Mouse (Mus musculus): ENCODE results near the gene Samd14.

Samd14 gene

GRCm38 (mm10) chr11:94990102-94990748 is 19.5 kb upstream of the Samd14 start:
- DNase-seq = no peak

GRCm38 (mm10) chr11:94990749-94991577 is 18.7 kb upstream of the Samd14 start, which contains the start of gene Ppp1r9b:
Gene Ppp1r9b (plus strand): TSS chr11:94991035.
- DNase-seq = peak; percentile 96 to 97

GRCm38 (mm10) chr11:94991641-94992479 is 17.8 kb upstream of the Samd14 start:
- peak; percentile 73 to 77 for DNase-seq

- peak in 1 of 2 experiments; percentile 55 for DNase-seq
Measured at GRCm38 (mm10) chr11:94992480-94992753, 17.3 kb upstream of the Samd14 start.

- peak in 1 of 2 experiments; percentile 40 for DNase-seq
Measured at GRCm38 (mm10) chr11:94992754-94993606, 16.7 kb upstream of the Samd14 start.

- DNase-seq = peak in 1 of 2 experiments; percentile 53
Measured at GRCm38 (mm10) chr11:94994208-94994814, 15.4 kb upstream of the Samd14 start.

- peak in 1 of 2 experiments; percentile 15 for DNase-seq
Measured at GRCm38 (mm10) chr11:94994947-94995772, 14.5 kb upstream of the Samd14 start.

- peak in 1 of 2 experiments; percentile 65 for DNase-seq
Measured at GRCm38 (mm10) chr11:94996101-94996500, 13.6 kb upstream of the Samd14 start.

- no peak for DNase-seq
Measured at GRCm38 (mm10) chr11:94996984-94997383, 12.7 kb upstream of the Samd14 start.

- DNase-seq = no peak
Measured at GRCm38 (mm10) chr11:94997596-94997995, 12.1 kb upstream of the Samd14 start.

GRCm38 (mm10) chr11:94998041-94998531 is 11.6 kb upstream of the Samd14 start:
- peak in 1 of 2 experiments; percentile 66 for DNase-seq

GRCm38 (mm10) chr11:95000128-95000527 is 9.6 kb upstream of the Samd14 start:
- no peak for DNase-seq

- peak in 1 of 2 experiments; percentile 66 for DNase-seq
Measured at GRCm38 (mm10) chr11:95000548-95000947, 9.1 kb upstream of the Samd14 start.

- DNase-seq = peak; percentile 88 to 89
Measured at GRCm38 (mm10) chr11:95001058-95001457, 8.6 kb upstream of the Samd14 start.

- DNase-seq = no peak
Measured at GRCm38 (mm10) chr11:95001584-95002347, 7.9 kb upstream of the Samd14 start.

GRCm38 (mm10) chr11:95002705-95003104 is 7.0 kb upstream of the Samd14 start:
- no peak for DNase-seq

- DNase-seq = no peak
Measured at GRCm38 (mm10) chr11:95004136-95004936, 5.3 kb upstream of the Samd14 start.

- DNase-seq = peak in 1 of 2 experiments; percentile 62
Measured at GRCm38 (mm10) chr11:95004937-95005198, 4.8 kb upstream of the Samd14 start.

GRCm38 (mm10) chr11:95006038-95006437 is 3.6 kb upstream of the Samd14 start:
- peak in 1 of 2 experiments; percentile 47 for DNase-seq

Data from cerebellum, postnatal 25 days (tissue).